Mouse (Mus musculus) heart, adult 8-10 months (tissue): ENCODE measurements around the gene Cd163l1. TPM values are rescaled to one million over a fixed set of nuclear protein-coding genes. Genes with fewer than 3 reads are reported as not detected.

Source experiments
- DNase-seq: peaks from one replicate; pipeline ENCODE4 v3.0.0; 2022; ENCODE audit warnings: low spot score
- total RNA-seq, 4 experiments: library from RNA; stranded (reverse); gene quantifications; 2 replicates each; pipeline ENCODE4 v1.2.4; 2022

Gene Cd163l1
- total RNA-seq, result not detected

DNA sequence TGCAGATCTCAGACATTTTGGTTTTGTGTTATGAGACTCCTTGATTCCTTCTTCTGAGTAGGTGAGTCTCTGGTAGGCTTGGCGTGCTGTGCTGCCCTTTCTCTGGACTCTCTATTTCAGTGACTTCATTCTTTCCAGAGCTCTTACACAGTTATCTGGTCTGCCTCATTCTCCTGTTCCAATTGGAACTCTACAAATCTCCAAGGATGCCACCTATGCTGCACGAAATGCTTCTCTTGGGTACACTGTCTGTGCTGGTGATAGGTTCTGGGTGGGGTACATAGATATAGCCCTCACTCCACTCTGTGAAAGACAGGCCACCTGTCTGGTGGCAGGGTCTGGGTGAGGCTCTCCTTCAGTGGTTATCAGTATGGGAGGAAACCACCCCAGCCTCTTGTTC lies at the start of gene Cd163l1:
TSS of gene Cd163l1 (plus strand) at position 301 of the 400 bp plus-strand sequence.
- DNase-seq, result no peak

DNA sequence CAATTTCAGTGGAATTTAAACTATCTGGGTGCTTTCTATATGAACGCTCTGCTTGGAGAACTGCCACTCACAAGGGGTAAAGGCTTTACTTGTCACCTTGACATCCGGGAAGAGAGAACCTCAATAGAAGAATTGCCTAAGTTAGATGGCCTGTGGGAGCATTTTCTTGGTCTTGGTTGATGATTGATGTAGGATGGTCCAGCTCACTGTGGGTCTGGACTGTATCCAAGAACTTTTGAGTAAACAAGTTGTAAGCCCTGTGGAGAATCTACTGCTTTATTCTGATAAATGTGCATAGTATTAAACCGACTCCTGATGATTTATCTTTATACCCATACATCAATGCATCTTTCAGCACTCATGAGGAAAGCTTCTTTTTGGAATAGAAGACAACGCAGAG lies 48.7 kb upstream of the Cd163l1 start:
- no peak for DNase-seq

DNA sequence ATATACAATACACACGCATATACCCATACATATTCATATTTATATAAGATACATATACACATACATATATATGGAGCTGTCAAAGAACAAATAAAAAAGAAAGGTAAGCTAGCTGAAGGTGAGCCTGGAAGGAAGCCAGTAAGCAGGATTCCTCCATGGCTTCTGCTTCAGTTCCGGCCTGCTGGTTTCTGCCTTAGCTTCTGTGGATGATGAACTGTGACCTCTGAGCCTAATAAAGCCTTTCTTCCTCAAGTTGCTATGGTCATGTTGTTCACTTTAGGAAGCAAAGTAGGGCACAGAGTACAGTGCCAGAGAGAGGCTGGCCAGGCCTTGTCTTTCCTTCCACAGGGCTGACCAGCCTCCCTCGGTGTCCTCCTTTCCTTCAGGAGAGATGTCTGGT lies 47.2 kb upstream of the Cd163l1 start:
- DNase-seq, result no peak

GRCm38 (mm10) chr7:140172936-140173335 lies 45.1 kb upstream of the Cd163l1 start, which contains the start of gene Olfr523:
TSS of gene Olfr523 (plus strand) at chr7:140173217.
- DNase-seq, result no peak

DNA sequence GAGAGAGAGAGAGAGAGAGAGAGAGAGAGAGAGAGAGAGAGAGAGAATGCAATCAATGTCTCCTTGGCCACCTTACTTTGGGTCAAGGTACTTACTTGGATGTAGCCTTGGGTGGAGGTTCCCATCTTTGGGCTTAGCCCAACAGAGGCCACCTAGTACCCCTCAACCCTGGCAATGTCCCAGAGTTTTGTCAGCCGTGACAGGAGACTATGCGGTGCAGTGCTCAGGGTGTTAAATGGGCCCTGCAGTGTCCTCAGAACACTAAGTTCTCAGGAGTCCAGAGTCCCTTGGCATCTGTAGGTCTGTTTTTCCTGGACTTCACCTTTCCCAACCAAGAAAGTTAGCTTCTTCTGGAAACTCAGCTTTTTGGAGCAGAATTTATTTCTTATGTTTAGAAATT lies 38.9 kb upstream of the Cd163l1 start:
- DNase-seq, result no peak

DNA sequence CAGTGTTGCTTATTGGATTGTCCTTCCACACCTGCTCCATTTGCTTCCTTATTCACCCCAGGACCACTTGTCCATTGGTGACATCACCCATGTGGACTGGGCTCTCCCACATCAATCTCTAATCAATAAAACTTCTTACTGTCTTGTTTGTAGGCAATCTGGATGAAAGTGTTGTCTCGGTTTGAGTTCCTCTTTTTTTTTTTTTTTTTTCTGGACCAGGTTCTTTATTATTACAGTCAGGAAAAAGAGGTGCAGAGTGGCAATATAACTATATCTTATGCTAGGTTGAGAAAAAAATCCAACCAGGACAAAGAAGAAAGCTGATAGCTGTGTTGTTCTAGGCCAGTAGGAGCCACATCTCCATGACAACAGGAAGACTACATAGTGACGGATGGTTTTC lies 37.4 kb upstream of the Cd163l1 start:
- no peak for DNase-seq

- DNase-seq, result no peak
These were observed 33.9 kb upstream of the Cd163l1 start for GRCm38 (mm10) chr7:140184206-140184605.

DNA sequence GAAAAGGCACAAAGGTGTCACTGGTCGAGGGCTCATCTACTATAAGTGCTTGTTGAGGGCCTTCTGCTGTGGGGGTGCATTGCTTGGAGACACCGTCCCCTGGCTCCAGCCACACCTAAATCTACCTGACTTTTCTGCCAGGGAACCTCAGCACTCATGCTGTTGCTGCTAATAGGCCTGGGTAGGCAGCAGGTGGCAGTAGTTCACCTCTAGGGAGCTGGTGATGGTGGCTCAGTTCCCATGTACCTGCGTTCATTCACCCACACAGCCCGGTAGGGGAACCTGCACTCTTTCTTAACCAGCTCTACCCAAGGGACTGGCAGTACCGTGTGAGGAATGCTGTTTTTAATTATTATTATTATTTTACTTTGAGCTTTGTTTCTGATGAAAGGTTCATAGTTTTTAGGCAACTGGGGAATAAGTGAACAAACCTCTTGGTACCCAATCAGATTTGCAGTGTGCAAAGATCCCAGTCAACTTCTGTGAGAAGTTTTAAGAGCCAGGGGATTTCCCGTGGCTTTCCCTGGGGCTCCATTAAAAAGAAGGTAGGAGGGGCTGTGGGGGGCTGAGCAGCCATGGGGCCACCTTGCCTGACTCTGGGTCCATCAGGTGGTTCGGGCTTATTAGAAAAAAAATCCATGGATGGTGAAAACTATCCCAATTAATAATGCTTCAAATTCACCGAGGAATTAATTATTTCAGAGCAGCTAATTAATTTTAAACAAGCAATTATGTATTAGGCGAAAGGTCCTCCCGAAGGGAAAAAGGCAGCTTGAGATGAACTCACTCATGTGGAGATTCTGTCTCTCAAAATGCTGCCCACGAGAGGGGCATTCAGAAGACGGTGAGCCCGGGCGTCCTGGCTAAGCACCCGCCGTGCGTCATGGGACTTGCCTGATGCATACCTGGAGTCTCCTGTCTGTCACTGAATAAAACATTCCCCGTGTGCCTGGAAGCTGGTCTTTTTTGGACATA lies 31.1 kb upstream of the Cd163l1 start:
- no peak for DNase-seq

DNA sequence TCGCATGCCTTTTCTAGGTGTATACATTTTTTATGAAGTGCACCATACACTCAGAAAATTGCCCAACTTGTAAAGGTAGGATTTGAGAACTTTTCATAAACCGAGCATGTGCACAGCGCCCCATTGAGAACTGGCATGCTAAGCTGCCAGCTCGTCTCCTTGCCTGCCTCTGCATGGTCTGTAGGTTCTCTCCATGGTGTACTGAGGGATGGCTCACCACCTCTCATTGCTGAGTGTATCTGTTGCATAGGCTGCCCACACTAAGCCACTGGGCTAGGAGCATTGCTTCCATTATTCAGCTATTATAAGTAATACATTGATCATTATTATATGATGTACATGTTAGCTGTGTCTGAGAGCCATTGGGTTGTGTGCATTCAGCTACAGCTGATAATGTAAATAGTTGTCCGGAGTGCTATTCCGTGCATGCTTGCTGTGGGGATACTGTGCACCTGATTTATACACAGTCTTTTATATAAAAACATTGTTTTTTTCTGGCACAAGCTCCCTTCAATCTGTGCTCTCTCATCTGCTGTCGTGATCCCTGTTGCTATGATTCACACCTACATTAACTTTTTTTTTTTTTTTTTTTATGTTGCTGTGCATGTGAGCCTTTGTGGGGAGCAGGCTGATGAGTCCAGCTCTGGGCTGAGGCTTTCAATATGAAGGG lies 30.2 kb upstream of the Cd163l1 start:
- no peak for DNase-seq

DNA sequence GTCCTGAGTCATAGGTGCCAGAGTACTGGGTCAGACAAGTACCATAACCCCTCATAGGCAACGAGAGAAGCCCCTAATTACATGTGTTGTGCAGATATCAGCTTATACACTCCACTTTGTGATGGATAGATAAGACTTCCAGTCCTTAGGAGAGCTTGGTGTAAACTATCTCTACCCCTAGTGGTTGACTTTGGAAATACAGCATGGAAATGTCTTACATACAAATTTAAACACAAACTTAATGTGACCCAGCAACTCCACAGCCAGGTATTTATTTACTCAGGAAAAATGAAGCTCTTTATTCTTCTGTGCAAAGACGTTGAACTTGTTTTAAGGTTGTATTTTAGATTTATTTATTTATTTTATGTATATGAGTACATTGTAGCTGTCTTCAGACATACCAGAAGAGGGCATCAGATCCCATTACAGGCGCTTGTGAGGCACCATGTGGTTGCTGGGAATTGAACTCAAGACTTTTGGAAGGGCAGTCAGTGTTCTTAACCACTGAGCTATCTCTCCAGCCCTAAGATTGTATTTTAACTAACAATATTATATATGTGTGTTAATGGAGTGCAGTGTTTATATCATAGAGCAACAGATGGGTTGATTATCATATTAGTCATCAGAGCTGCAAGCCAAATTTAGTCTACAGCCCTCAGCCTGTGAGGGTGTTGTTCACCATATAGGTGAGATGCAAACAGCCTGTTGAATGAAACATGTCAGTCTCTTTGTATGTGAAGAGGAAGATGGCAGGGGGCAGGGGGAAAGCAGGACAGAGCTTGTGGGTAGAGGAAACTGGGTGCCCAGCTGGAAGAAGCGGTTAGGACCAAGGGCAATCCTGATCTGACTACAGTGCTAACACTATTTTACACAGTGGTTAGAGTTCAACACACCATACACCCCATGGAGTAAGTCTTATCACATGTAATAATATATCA lies 29.4 kb upstream of the Cd163l1 start:
- peak; percentile 1 for DNase-seq

GRCm38 (mm10) chr7:140190435-140190834 lies 27.6 kb upstream of the Cd163l1 start:
- DNase-seq, result no peak

- no peak for DNase-seq
These were observed 25.6 kb upstream of the Cd163l1 start for GRCm38 (mm10) chr7:140192445-140192844.

DNA sequence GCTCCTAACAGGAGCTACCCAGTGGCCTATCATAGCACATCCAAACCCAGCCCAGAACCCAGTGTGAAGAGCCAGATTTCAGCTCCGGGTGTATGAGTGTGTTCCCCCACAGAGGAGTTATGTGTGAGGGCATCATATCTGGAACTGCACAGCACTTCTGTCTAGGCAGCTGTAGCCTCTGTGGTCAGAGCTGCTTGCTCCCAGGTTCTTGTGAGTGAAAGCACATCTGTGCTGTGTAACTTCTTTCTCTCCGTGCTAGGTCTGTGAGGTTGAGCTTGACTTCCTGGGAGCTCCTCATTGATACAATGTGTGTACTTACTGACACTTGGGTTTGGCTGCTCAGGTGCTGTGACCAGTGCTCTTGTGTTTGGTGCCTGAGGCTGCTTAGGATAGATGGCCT lies 25.2 kb upstream of the Cd163l1 start:
- no peak for DNase-seq

DNA sequence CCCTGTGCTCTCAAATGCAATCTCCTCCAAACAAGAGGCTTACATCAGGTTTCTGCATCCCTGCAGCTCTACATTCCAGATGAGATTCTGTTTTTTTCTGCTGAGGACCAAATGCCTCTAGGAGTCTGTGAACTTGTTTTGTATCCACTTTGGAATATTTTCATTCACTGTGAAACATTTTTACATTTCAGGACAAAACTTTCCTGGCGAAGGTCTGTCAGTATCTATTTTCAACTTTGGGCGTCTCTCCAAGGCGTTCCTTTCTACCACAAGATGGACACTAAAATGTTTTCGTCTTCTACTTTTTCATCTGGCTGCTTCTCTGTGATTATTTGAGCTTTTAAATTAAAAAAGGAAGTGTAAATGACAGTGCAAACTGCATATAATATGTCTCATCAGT lies 24.0 kb upstream of the Cd163l1 start:
- no peak for DNase-seq

- no peak for DNase-seq
These were observed 22.1 kb upstream of the Cd163l1 start for GRCm38 (mm10) chr7:140196002-140196401.

- DNase-seq, result no peak
These were observed 17.0 kb upstream of the Cd163l1 start for GRCm38 (mm10) chr7:140201090-140201489.

GRCm38 (mm10) chr7:140205864-140206263 lies 12.2 kb upstream of the Cd163l1 start, which contains the start of gene Olfr524:
TSS of gene Olfr524 (minus strand) at chr7:140205964.
- DNase-seq, result no peak

DNA sequence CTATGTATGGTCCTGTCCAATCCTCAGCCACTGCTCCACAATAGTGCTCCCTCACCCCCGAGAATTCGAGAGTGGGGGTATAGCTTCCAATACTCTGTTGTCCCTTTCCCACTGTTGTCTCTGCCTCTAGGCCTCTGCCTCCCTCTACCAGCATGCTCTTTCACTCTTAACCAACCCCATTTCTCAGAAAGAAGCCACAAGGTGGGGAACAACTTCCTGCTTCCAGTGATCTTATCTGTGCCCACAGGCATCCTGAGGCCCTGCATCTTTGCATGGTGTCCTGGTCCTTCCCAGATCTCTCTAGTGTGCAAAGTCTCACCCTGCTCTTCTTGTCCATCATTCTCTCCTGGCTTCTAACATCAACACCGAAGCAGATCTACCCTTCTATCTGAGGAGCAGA lies 11.2 kb upstream of the Cd163l1 start:
- no peak for DNase-seq

GRCm38 (mm10) chr7:140208153-140208552 lies 9.9 kb upstream of the Cd163l1 start:
- DNase-seq, result no peak

DNA sequence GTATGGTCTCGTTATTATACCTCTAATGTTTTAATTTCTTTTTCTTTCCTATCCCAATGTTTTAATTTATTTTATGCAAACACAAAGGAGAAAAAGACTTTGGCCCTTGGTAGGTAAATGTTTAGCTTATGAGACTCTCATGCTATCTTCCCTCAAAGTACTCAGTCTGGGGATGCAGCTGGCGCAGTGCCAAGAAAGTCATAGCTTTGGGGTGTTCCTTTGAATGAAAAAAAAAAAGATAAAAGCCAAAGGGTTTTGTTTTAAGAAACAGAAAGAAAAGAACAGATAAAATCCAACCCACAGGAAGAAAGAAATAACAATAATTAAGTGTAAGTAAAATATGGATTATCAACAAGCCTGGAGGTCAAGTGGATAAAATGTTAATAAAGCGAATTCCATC lies 9.4 kb upstream of the Cd163l1 start:
- DNase-seq, result no peak

- no peak for DNase-seq
These were observed 4.2 kb upstream of the Cd163l1 start for GRCm38 (mm10) chr7:140213841-140214240.

- DNase-seq, result no peak
These were observed 1.2 kb downstream of the Cd163l1 start for GRCm38 (mm10) chr7:140219268-140219667.
